Mouse (Mus musculus): ENCODE measurements around the gene Mgat5.

Mgat5 gene

DNA sequence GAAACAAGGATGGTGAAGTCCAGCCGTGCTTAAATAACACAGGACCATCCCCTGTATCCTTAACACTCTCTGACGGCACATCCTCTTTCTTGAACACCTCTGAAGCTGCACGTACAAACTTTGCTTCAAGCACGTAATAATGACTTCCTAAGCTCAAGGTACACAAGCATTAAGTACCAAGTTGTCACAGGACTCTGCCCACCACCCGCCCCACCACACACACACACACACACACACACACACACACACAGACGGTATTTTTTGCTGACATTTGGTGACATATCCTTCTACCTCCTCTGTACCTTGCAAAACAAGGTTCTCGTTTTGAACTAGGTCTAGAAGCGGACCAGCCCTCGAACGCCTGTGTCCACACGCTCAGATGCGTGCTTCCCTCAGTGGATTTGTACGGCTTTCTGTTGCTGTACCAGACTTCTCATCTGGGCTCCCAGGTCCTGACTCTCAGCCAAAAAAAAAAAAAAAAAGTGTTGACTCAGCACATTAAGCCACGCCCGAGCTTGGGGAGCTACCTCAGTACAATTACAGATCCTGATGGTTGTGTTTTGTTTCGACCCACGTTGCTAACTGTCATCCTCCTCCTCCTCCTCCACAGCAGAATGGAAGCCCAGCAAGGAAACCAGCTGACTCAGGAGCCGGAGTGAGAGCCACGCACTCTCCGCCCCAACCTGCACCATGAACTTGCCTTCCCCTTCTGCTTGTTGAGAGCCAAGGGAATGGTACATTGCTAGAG is 101.4 kb downstream of the Mgat5 start:
- no peak for DNase-seq (ENCODE audit: low spot score)

DNA sequence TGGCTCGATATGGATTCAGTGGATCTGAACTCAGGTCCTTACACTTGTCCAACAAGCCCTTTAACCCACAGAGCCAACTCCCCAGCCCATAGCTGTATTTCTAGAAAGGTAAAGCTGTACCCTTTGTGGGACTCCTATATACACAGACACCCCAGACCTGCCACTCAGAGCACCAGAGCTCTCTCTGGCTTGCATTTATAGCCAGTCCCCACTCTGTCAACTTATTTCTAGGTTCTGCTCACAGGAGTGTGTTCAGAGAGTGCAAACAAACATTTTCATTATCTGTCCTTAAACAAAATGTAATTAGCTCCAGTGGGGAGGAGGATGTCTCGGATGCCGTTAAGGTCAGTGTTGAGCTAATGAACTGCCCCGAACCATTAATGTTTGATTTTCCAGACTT is 102.5 kb downstream of the Mgat5 start:
- DNase-seq (ENCODE audit: low spot score) = no peak

- DNase-seq (ENCODE audit: low spot score) = no peak
Measured at GRCm38 (mm10) chr1:127308207-127308725, 103.5 kb downstream of the Mgat5 start.

DNA sequence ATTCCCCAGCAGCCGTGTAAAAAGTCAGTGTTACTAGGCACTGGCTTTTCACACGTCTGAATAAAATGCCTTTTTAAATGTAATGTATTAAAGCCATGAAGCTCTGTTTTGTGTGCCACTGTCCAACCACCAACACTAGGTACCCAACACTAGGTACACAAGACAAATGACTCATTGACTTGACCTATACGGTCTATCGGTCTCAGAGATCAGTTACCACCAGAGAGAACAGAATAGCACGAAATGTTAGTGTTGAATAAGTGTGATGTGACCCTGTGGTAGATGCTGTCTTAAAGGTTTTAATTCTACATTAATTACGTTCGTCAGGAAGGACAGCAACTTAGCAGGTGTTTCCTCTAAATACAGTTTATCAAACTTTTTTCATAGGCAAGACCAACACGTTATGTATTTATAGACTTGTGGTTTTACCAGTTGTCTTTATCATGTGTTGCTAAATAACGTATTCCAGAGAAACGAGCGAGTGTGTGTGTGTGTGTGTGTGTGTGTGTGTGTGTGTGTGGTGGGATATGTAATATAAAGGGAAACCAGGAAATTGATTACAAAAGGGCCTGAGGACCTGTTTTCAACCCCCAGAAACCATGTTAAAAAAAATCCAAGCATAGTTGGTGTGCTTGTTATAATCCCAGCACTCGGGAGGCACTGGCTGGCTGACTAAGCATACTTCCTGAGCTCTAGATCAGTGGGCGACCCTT is 104.3 kb downstream of the Mgat5 start:
- DNase-seq (ENCODE audit: low spot score) = no peak

DNA sequence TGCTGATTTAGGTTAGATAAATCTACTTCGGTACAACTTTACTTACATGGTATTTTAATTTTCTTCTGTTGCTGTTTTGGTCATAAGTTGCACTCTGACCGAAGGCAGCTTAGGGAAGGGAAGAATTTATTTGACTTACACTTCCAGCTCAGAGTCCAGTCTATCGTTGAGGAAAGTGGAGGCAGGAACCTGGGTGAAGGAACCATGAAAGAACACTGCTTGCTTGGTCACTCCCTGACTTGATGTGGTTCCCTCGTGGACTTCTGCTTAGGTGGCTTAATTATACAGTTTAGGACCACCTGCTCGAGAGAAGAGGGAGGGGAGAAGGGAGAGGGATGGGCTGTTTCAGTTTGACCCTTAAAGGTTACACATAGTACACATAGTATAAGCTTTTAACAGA is 105.2 kb downstream of the Mgat5 start:
- DNase-seq (ENCODE audit: low spot score) = no peak

DNA sequence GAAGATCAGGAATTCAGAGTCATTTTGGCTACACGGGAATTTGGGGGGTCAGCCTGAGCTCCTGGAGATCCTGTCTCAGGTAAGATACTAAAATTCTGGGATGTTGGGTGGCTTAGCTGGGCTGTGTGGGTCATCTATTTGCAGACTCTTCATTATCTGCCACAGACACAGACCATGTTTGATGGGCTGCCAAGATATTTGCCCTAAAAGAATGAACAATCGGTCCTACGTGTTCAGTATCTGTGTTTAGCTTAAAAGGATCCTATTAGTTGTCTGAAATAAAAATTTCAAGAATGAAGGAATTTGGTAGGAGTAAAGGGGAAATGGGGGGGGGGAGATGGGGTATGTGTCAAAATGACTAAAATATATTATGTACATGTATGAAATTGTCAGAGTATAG is 105.9 kb downstream of the Mgat5 start:
- no peak for DNase-seq (ENCODE audit: low spot score)

DNA sequence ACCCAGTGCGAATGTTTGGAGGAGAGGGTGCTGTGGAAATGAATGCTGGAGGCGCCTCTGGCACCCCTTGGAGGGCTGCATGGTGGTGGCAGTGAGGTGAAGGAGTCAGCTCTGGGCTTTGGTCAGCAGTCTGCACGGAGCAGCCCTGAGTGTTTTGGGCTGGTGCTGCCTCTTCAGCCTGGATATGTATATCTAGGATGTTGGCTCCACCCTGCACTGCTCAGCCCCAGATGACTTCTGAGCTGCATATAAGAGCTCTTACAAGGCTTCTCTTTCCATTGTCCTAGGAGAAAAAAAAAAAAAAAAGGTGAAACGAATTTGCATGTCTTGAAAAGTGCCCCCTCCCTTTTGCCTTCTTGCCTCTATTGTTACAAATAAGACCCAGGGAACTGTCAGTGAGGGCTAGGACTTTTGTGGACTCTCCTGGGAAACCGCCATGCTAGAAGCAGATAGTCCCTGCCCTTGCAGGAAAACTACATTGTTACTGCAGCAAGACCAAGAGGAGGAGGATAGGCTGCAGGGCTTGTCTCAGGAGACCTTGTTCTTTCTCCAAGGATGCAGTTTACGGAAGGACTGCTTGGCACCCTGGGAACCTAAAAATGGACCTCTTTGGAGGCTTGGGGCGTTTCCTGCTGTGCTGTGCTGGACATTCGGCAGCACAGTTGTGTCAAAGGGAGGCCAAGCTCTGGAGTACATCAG is 109.0 kb downstream of the Mgat5 start:
- no peak for DNase-seq (ENCODE audit: low spot score)

DNA sequence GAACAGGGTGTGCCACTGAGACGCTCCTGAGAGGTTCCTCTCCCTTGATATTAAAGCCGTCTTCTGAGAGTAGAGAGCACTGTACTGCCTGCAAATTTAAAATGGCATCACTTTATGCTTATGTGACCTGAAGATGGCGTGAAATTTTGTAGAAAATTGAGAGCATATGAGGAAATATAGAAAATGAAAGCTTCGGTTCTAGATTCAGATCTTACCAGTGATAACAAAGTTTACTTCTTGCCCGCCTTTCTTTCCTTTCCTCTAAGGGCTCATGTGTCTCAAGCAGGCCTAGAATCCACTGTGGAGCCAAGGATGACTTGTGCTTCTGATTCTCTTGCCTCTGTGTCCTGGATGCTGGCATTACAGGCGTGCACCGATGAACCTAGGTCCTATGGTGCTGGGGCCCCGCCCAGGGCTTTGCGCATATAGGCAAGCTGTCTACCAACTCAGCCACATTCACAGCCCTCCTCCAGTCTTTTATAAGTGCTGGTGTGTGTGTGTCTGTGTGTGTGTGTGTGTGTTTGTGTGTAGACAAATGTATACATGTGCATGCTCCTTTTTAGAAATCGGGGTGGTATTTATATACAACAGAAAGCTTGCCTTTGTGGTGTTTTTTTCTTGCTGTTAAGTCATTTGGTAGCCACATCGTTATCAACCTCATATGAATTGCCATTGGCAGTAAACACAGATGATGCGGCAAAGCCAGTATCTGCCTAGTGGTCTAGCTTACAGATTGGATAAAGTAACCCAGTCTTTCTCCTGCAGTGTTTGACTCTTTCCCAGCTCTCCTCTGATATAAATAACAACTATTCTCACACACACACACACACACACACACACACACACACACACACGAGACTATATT is 111.2 kb downstream of the Mgat5 start:
- DNase-seq (ENCODE audit: low spot score) = no peak

GRCm38 (mm10) chr1:127316651-127317050 is 111.8 kb downstream of the Mgat5 start:
- no peak for DNase-seq (ENCODE audit: low spot score)

DNA sequence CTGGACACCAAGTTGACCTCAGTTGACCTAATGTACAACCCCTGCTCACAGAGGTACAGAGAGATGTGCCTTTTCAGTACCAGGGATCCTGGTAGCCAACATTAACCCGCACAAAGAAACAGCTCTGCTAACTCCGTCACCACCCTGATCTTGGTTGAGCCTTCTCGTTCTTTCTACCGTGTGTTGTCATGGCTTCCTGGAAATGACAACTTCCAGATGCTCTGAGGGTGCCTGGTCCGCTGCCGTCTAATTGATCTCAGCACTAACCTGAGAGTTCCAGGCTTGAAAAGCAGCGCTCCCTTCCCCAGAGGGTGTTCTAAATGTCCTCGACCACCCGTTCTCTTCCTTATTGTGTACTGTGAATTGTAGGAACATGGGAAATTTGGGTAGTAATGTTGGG is 112.7 kb downstream of the Mgat5 start:
- DNase-seq (ENCODE audit: low spot score) = no peak

DNA sequence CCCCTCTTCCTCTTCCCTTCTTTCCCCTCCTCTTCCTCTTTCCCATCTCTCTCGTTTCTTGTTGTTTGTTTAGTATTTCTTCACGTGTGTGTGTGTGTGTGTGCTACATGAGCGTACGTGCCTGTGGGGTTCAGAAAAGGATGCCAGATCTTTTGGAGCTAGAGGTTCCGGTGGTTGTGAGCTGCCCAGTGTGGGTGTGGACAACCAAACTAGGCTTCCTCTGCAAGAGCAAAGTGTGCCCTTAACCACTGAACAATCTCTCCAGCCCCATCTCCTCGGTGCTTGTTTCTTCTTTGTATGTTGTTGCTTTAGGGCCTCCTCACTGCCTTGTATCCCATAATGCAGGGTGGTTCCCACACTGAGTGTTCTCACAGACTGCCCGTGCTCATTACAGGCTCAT is 113.7 kb downstream of the Mgat5 start:
- no peak for DNase-seq (ENCODE audit: low spot score)

DNA sequence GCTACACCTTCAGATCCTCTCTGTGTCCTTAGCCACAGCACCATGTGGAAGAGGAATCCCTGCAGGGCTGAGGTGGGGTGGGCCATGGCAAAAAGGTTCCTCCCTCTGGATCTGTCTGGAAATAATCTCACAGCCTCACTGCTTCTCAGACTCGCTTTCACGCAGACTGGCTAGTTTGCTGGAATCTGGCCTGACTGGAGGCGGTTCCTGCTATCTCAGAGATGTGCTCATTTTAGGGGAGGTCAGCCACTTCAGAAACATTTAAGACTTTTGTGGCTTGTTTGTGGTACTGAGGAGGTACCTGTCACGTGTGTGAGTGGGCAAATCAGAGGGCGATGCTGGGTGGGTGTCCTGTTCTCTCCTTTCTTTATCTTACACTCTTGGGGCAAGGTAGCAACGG is 115.0 kb downstream of the Mgat5 start:
- no peak for DNase-seq (ENCODE audit: low spot score)

GRCm38 (mm10) chr1:127320956-127321355 is 116.1 kb downstream of the Mgat5 start:
- DNase-seq (ENCODE audit: low spot score) = no peak

DNA sequence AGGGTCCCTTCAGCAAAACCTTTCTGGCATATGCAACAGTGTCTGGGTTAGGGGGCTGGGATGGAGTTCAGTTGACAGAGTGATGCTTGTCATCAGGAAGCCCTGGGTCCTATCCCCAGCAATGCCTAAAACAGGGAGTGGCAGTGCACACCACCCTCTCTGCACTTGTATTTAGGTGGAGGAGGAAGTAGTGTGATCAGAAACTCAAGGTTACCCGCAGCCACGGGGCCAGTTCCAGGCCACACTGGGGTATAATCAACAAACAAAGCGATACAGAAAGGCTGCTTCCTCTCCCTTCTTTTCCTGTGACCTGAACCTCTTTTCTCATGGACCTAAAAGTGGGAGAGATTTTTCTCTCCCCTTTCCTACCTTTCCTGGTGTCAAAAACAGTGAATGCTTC is 116.8 kb downstream of the Mgat5 start:
- no peak for DNase-seq (ENCODE audit: low spot score)

DNA sequence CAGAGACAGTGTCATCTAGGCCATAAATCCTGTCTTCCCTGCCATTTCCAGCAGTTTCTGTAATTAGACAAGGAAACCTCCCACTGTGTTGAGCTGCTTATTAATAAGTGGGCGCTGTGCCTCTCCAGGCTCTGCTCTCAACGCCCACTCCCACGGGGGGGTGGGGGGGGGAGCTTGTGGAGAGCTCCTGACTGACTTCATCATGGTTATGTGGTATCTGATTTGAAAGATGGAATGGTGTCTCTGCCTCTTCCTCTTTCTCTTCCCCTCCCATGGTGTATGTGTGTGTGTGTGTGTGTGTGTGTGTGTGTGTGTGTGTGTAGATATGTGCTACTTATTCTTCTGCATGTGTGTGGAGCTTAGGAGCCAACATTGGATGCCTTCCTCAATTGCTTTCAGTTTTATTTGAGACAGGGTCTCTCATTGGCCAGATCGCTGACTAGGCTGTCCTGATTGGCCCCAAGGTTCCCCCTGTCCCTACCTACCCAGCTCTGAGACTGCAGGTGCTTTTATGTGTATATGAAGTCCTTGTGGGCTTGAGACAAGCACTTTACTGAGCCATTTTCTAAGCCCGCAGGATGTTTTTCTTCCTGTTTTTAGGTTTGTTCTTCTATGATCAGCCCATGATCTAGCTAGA is 117.5 kb downstream of the Mgat5 start:
- no peak for DNase-seq (ENCODE audit: low spot score)

DNA sequence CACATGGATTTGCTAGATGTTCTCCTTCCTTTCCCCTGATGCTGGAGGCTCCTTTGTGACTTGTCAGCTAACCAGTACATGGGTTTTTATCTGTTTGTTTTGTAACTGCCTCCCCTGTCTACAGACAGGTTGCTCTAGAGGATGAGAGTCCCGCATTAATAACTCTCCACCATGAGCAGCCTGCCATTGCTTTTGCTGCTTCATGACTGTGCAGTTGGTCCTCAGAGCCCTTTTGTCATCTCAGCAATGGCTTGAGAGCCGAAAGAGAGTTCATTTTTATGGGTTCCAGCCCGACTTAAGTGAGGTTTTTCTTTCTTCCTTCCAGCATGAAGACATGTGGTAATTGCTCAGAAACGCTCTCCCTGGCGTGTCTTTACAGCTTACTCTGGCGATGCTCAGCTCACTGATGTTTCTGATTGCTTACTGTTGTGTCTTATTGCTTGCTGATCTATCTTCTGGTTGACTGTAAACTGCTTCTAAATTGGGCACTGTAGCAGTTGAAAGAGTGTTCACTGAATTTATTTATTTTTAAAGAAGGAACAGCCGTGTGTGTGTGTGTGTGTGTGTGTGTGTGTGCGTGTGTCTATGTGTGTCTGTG is 120.9 kb downstream of the Mgat5 start:
- no peak for DNase-seq (ENCODE audit: low spot score)

- no peak for DNase-seq (ENCODE audit: low spot score)
Measured at GRCm38 (mm10) chr1:127327773-127328172, 123.0 kb downstream of the Mgat5 start.

- DNase-seq (ENCODE audit: low spot score) = no peak
Measured at GRCm38 (mm10) chr1:127328354-127328875, 123.6 kb downstream of the Mgat5 start.

- no peak for DNase-seq (ENCODE audit: low spot score)
Measured at GRCm38 (mm10) chr1:127329810-127330209, 125.0 kb downstream of the Mgat5 start.

DNA sequence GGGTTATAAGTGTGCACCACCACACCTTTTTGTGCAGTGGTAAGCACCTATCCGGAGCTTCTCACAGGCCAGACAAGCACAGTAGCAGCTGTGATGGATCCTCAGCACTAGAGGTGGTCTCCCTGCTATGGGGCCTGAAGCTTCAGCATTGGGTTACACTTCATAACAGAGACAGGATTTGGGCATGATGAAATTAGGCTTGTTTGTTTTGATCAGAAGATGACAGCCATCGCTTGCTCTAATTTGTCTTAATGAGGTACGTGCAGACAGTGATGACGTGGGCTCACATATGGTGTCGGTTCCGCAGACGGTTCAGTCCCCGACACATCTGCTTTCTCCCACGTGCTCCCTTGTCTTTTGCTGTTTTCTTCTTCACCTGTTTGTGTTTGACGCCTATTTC is 132.9 kb downstream of the Mgat5 start:
- DNase-seq (ENCODE audit: low spot score) = no peak

Measured in layer of hippocampus, adult 9-10 months (tissue).